Mouse (Mus musculus) small intestine, adult 2 months (tissue): ENCODE results near the gene Hmx1. TPM values are rescaled to one million over a fixed set of nuclear protein-coding genes. Genes with fewer than 3 reads are reported as not detected.

Experiments
- H3K27ac ChIP-seq: fragments of 200-500 bp; 2 replicates; pipeline ENCODE4 v1.5.1; 2012; ENCODE audit warnings: low read depth, low read length, control low read depth, inconsistent platforms; ENCODE audit not compliant: insufficient read depth
- H3K27me3 ChIP-seq: fragments of 200-500 bp; 2 replicates; pipeline ENCODE4 v1.6.1; 2012; ENCODE audit warnings: mild to moderate bottlenecking, moderate library complexity, low read length, inconsistent platforms; ENCODE audit not compliant: control insufficient read depth, insufficient read depth
- H3K36me3 ChIP-seq: fragments of 200-500 bp; 2 replicates; pipeline ENCODE4 v1.6.1; 2012; ENCODE audit warnings: mild to moderate bottlenecking, low read length, control low read depth, inconsistent platforms; ENCODE audit not compliant: control insufficient read depth, insufficient read depth
- H3K4me1 ChIP-seq: fragments of 200-500 bp; 2 replicates; pipeline ENCODE4 v1.6.1; 2012; ENCODE audit warnings: low read length, inconsistent platforms, mixed read lengths; ENCODE audit not compliant: control insufficient read depth, insufficient read depth, insufficient read length
- H3K4me3 ChIP-seq: fragments of 200-500 bp; 2 replicates; pipeline ENCODE4 v1.5.1; 2012; ENCODE audit warnings: low read depth, mild to moderate bottlenecking, control low read depth, inconsistent platforms, low read length, moderate library complexity
- CTCF ChIP-seq: fragments of 200-500 bp; IDR thresholded peaks from 2 replicates; pipeline ENCODE4 v1.5.1; 2012; ENCODE audit warnings: low read depth, mild to moderate bottlenecking, control low read depth, inconsistent platforms, low read length, moderate library complexity, mixed read lengths; ENCODE audit not compliant: insufficient replicate concordance, insufficient read length; ENCODE audit errors: extremely low read depth
- POLR2A ChIP-seq: fragments of 200-500 bp; IDR thresholded peaks from 2 replicates; pipeline ENCODE4 v1.6.1; 2012; ENCODE audit warnings: low read depth, mild to moderate bottlenecking, control low read depth, inconsistent platforms, low read length, moderate library complexity
- WGBS: fragments of 180-500 bp; shearing (Covaris S2); methylation state at CpG from one replicate; pipeline ENCODE4 v1.1.7; 2018; 5-methylcytosine and 5-hydroxymethylcytosine counted together
- polyA plus RNA-seq: library from polyadenylated mRNA; depleted of rRNA; stranded (reverse); fragments of >200 nt; gene quantifications from 2 replicates; pipeline ENCODE4 v1.2.3, GENCODE M21; 2012

Hmx1 gene
- polyA plus RNA-seq, 1 experiment = not detected

DNA sequence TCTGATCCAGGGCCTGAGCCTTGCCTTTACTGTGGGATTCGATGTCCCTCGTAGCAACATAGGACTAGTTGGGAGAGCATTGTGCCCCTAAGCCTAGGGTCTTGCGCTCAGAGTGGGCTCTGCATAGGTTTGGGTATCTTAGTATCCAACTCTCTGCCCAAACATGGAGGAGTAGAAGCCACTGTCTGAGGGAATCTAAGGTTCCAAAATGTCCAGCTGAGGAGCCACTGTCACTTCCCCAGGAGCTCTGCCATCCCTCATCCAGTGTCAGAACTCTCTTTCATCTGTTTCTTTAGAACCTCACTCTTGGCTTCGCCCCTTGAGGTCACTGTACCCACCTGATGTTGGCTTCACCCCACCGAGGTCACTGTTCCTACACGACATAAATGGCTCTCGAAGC is 10.2 kb downstream of the Hmx1 start:
- 4% methylated on average over 7 of the region's 7 CpGs for WGBS
- Histone ChIP-seq H3K27me3 (peaks cover 58% of the 10 kb centered on the region), H3K4me3 (no peak overlapping the region), H3K36me3 (no peaks in the 10 kb centered on the region), H3K4me1 (no peaks in the 10 kb centered on the region), H3K27ac (no peak overlapping the region)
- TF ChIP-seq POLR2A (no peak), CTCF (no peak)

- no peaks in the 10 kb centered on the region for H3K4me1 ChIP-seq
- peaks cover 56% of the 10 kb centered on the region for H3K27me3 ChIP-seq
- TF ChIP-seq CTCF (no peak), POLR2A (no peak)
- no peak overlapping the region for H3K27ac ChIP-seq
- 5% methylated on average over 48 of the region's 48 CpGs for WGBS
- H3K36me3 ChIP-seq = no peaks in the 10 kb centered on the region
- no peak overlapping the region for H3K4me3 ChIP-seq
These were observed 10.9 kb downstream of the Hmx1 start for GRCm38 (mm10) chr5:35399704-35400320.

DNA sequence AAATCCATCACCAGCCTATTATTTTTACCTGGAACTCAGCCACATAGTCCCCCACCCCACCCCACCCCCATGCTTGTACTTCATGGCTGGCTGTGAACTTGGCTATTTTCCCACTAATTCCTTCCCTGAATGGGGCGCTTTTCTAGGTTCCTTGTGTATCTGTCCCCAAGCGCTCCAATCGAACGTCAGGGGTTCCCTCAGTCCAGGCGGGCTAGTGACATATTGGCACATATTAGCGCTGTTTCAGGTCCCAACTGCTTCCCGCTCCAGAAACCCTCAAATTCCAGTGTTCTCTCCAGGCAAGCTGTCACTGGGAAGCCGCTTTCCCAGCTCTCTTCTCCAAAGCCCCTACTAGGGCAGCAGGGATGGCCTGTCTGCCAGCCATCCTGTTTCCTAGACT is 12.3 kb downstream of the Hmx1 start:
- Histone ChIP-seq H3K27me3 (peaks cover 44% of the 10 kb centered on the region), H3K36me3 (no peaks in the 10 kb centered on the region), H3K4me3 (no peak overlapping the region), H3K27ac (no peak overlapping the region), H3K4me1 (no peaks in the 10 kb centered on the region)
- 4% methylated on average over 8 of the region's 8 CpGs for WGBS
- no peak for TF ChIP-seq POLR2A
- TF ChIP-seq CTCF = no peak

DNA sequence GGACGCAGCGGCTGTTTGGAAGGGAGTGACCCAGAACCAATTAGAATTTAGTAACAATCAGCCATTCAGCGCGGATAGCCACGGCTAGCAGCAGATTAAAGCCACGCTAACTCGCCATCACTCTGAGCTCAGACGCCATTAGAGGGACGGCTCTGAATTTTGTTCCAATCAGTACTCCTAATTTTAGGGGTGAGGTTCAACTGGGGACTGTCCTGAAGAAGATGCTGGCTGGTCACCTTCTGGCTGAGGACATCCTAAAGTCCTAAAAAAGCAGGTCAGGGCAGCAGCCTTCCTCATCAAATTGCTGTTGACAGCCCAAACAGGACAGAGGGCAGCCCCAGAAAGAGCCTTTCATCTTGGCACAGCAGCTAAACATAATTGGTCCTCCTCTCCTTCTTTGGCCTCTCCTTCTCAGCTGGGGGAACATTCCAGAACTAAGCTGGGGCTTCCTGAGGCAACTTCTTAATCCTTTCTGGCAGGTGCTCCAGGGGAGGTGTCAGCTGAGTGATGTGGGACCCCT is 18.6 kb downstream of the Hmx1 start:
- Histone ChIP-seq H3K4me1 (no peaks in the 10 kb centered on the region), H3K4me3 (no peak overlapping the region), H3K36me3 (no peaks in the 10 kb centered on the region), H3K27ac (no peak overlapping the region), H3K27me3 (peaks cover 2% of the 10 kb centered on the region; the same call in 1 of the 2 replicates)
- TF ChIP-seq CTCF = no peak
- no peak for TF ChIP-seq POLR2A
- 74% methylated on average over 9 of the region's 9 CpGs for WGBS

- WGBS = 59% methylated on average over 10 of the region's 10 CpGs
- TF ChIP-seq POLR2A (no peak), CTCF (no peak)
- H3K36me3 ChIP-seq = no peaks in the 10 kb centered on the region
These were observed 22.1 kb downstream of the Hmx1 start for GRCm38 (mm10) chr5:35411028-35411427.

GRCm38 (mm10) chr5:35412833-35413232 is 23.9 kb downstream of the Hmx1 start:
- Histone ChIP-seq H3K27ac (no peak overlapping the region), H3K4me1 (no peaks in the 10 kb centered on the region), H3K36me3 (no peaks in the 10 kb centered on the region), H3K27me3 (peaks cover 2% of the 10 kb centered on the region; the same call in 1 of the 2 replicates), H3K4me3 (no peak overlapping the region)
- no peak for TF ChIP-seq CTCF
- no peak for TF ChIP-seq POLR2A
- 15% methylated on average over 12 of the region's 12 CpGs for WGBS

More at GRCm38 (mm10) chr5:35411028-35411427, 22.1 kb downstream of the Hmx1 start:
- H3K4me1 ChIP-seq = no peaks in the 10 kb centered on the region
- no peak overlapping the region for H3K4me3 ChIP-seq
- peaks cover 2% of the 10 kb centered on the region; the same call in 1 of the 2 replicates for H3K27me3 ChIP-seq
- no peak overlapping the region for H3K27ac ChIP-seq

DNA sequence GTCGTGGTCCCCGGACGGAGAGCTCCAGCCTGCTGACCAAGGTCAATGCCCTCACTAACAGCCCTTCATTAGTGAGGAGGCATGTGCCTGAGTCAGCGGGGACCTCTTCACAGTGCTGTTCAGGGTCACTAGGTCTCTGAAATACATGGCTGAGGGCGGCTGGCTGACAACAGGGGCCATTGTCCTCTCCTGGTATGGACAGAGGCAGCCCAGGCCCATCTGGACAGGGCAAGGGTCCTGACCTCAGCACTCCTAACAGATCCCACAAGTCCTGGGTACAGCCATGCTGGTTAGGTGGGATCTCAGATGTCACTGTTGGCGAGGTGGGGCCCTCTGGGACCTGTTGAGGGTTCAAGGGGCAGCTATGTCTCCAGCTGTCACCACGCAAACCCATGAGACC is 28.8 kb downstream of the Hmx1 start:
- H3K4me1 ChIP-seq = no peaks in the 10 kb centered on the region
- no peaks in the 10 kb centered on the region for H3K36me3 ChIP-seq
- 48% methylated on average over 7 of the region's 7 CpGs for WGBS
- no peak for TF ChIP-seq POLR2A
- no peak for TF ChIP-seq CTCF
- no peak overlapping the region for H3K27ac ChIP-seq
- H3K27me3 ChIP-seq = no peaks in the 10 kb centered on the region
- no peak overlapping the region for H3K4me3 ChIP-seq
